Mouse (Mus musculus) heart, embryonic 13.5 days (tissue): ENCODE measurements around the gene Tmem198. TPM values are rescaled to one million over a fixed set of nuclear protein-coding genes. Genes with fewer than 3 reads are reported as not detected.

Experiments used
- ATAC-seq: fragments of 200-750 bp; cut with Nextera tagmentation; 2 replicates; pipeline ENCODE4 v1.8.0; 2017; ENCODE audit warnings: moderate TSS enrichment; ENCODE audit not compliant: insufficient number of reproducible peaks, low FRiP score, low TSS enrichment; ENCODE audit errors: extremely low read depth
- H3K27ac ChIP-seq: fragments of 300-500 bp; sonication (generic); replicated peaks from 2 replicates; pipeline ENCODE4 v1.5.1; 2015; ENCODE audit warnings: moderate library complexity, mild to moderate bottlenecking, inconsistent platforms
- H3K27me3 ChIP-seq: fragments of 300-500 bp; sonication (generic); replicated peaks from 2 replicates; pipeline ENCODE4 v1.6.1; 2015; ENCODE audit warnings: mild to moderate bottlenecking, inconsistent platforms
- H3K36me3 ChIP-seq: fragments of 300-500 bp; sonication (generic); 2 replicates; pipeline ENCODE4 v1.6.1; 2015; ENCODE audit warnings: mild to moderate bottlenecking, inconsistent platforms
- H3K4me1 ChIP-seq: fragments of 300-500 bp; sonication (generic); 2 replicates; pipeline ENCODE4 v1.6.1; 2015; ENCODE audit warnings: inconsistent platforms
- H3K4me2 ChIP-seq: fragments of 300-500 bp; sonication (generic); 2 replicates; pipeline ENCODE4 v1.6.1; 2015; ENCODE audit warnings: inconsistent platforms, mild to moderate bottlenecking, moderate library complexity
- H3K4me3 ChIP-seq: fragments of 300-500 bp; sonication (generic); 2 replicates; pipeline ENCODE4 v1.5.1; 2015; ENCODE audit warnings: moderate library complexity, mild to moderate bottlenecking, inconsistent platforms
- H3K9ac ChIP-seq: fragments of 300-500 bp; sonication (generic); 2 replicates; pipeline ENCODE4 v1.6.1; 2015; ENCODE audit warnings: inconsistent platforms, mild to moderate bottlenecking, moderate library complexity
- H3K9me3 ChIP-seq: fragments of 300-500 bp; sonication (generic); 2 replicates; pipeline ENCODE4 v1.6.1; 2016; ENCODE audit warnings: inconsistent platforms
- WGBS: fragments of 180-500 bp; shearing (Covaris S2); methylation state at CpG from one replicate; pipeline ENCODE4 v1.1.7; 2015; ENCODE audit warnings: mixed read lengths; 5-methylcytosine and 5-hydroxymethylcytosine counted together
- polyA plus RNA-seq: library from polyadenylated mRNA; unstranded; fragments of >200 nt; fragmentation: Nextera tagmentation; extraction: Ambion mirVana; gene quantifications from 2 replicates; pipeline ENCODE4 v1.2.1, GENCODE M21; 2015

The Tmem198 gene
- polyA plus RNA-seq, 1 experiment from 2014 or later = 0.49 TPM

- ATAC-seq = no peak
- Histone ChIP-seq H3K9me3 (no peaks in the 10 kb centered on the region), H3K27ac (peak overlapping the region; percentile 96), H3K4me2 (0 out of 2 replicates have a peak overlapping the region, but pooled peaks have one; percentile 10), H3K4me3 (no peak overlapping the region), H3K27me3 (no peaks in the 10 kb centered on the region), H3K4me1 (peaks cover 66% of the 10 kb centered on the region), H3K36me3 (peaks cover 4% of the 10 kb centered on the region; the same call in 1 of the 2 replicates), H3K9ac (peak overlapping the region; percentile 50; the same call in 1 of the 2 replicates)
- 42% methylated on average over 20 of the region's 20 CpGs for WGBS
Observed at GRCm38 (mm10) chr1:75509586-75509985, 30.3 kb downstream of the Tmem198 start.

- Histone ChIP-seq H3K36me3 (no peaks in the 10 kb centered on the region), H3K27ac (peak overlapping the region; percentile 96), H3K4me2 (peak overlapping the region; percentile 10; the same call in 1 of the 2 replicates), H3K9me3 (no peaks in the 10 kb centered on the region), H3K4me1 (peaks cover 65% of the 10 kb centered on the region), H3K9ac (0 out of 2 replicates have a peak overlapping the region, but pooled peaks have one; percentile 50), H3K27me3 (no peaks in the 10 kb centered on the region), H3K4me3 (no peak overlapping the region)
- WGBS = 48% methylated on average over 5 of the region's 5 CpGs
- ATAC-seq = no peak
Observed at GRCm38 (mm10) chr1:75510154-75510553, 30.8 kb downstream of the Tmem198 start.

- peaks cover 73% of the 10 kb centered on the region for H3K4me1 ChIP-seq
- peak overlapping the region; percentile 4 for H3K9ac ChIP-seq
- no peak overlapping the region for H3K4me3 ChIP-seq
- peak overlapping the region; percentile 96 for H3K27ac ChIP-seq
- H3K4me2 ChIP-seq = peak overlapping the region; percentile 4; the same call in 1 of the 2 replicates
- 26% methylated on average over 4 of the region's 4 CpGs for WGBS
- H3K9me3 ChIP-seq = no peaks in the 10 kb centered on the region
- peak; percentile 26; the same call in 1 of the 2 replicates for ATAC-seq
- H3K27me3 ChIP-seq = no peaks in the 10 kb centered on the region
- H3K36me3 ChIP-seq = no peaks in the 10 kb centered on the region
Observed at GRCm38 (mm10) chr1:75511437-75512210, 32.3 kb downstream of the Tmem198 start.

- 81% methylated on average over 3 of the region's 3 CpGs for WGBS
- H3K9me3 ChIP-seq = no peaks in the 10 kb centered on the region
- no peaks in the 10 kb centered on the region for H3K36me3 ChIP-seq
- no peak overlapping the region for H3K4me3 ChIP-seq
- no peak overlapping the region for H3K9ac ChIP-seq
- H3K27me3 ChIP-seq = no peaks in the 10 kb centered on the region
- H3K27ac ChIP-seq = peak overlapping the region; percentile 96
- H3K4me2 ChIP-seq = no peak overlapping the region
- no peak for ATAC-seq
- peaks cover 73% of the 10 kb centered on the region for H3K4me1 ChIP-seq
Observed at GRCm38 (mm10) chr1:75512550-75512949, 33.2 kb downstream of the Tmem198 start.

- no peak for ATAC-seq
- Histone ChIP-seq H3K27ac (peak overlapping the region; percentile 70), H3K36me3 (no peaks in the 10 kb centered on the region), H3K9me3 (no peaks in the 10 kb centered on the region), H3K4me3 (no peak overlapping the region), H3K4me2 (no peak overlapping the region), H3K9ac (0 out of 2 replicates have a peak overlapping the region, but pooled peaks have one; percentile 44), H3K4me1 (peaks cover 68% of the 10 kb centered on the region), H3K27me3 (no peaks in the 10 kb centered on the region)
- WGBS = 45% methylated on average over 15 of the region's 15 CpGs
Observed at GRCm38 (mm10) chr1:75516703-75517380, 37.5 kb downstream of the Tmem198 start.

GRCm38 (mm10) chr1:75517984-75518383 lies 38.7 kb downstream of the Tmem198 start:
- Histone ChIP-seq H3K4me3 (no peak overlapping the region), H3K27me3 (no peaks in the 10 kb centered on the region), H3K36me3 (no peaks in the 10 kb centered on the region), H3K4me2 (no peak overlapping the region), H3K9me3 (no peaks in the 10 kb centered on the region), H3K4me1 (peaks cover 63% of the 10 kb centered on the region), H3K27ac (peak overlapping the region; percentile 28; the same call in 1 of the 2 replicates), H3K9ac (no peak overlapping the region)
- 49% methylated on average over 4 of the region's 4 CpGs for WGBS
- ATAC-seq = no peak

GRCm38 (mm10) chr1:75518427-75518826 lies 39.1 kb downstream of the Tmem198 start:
- H3K4me3 ChIP-seq = no peak overlapping the region
- no peak overlapping the region for H3K9ac ChIP-seq
- peak overlapping the region; percentile 28; the same call in 1 of the 2 replicates for H3K27ac ChIP-seq
- no peaks in the 10 kb centered on the region for H3K27me3 ChIP-seq
- H3K36me3 ChIP-seq = no peaks in the 10 kb centered on the region
- peaks cover 59% of the 10 kb centered on the region for H3K4me1 ChIP-seq
- no peak overlapping the region for H3K4me2 ChIP-seq
- no peaks in the 10 kb centered on the region for H3K9me3 ChIP-seq
- no peak for ATAC-seq
- WGBS = 92% methylated on average over 4 of the region's 4 CpGs

GRCm38 (mm10) chr1:75519576-75519975 lies 40.2 kb downstream of the Tmem198 start:
- Histone ChIP-seq H3K4me1 (peaks cover 58% of the 10 kb centered on the region), H3K27ac (peak overlapping the region; percentile 99), H3K9ac (peak overlapping the region; percentile 57; the same call in 1 of the 2 replicates), H3K9me3 (no peaks in the 10 kb centered on the region), H3K4me2 (peak overlapping the region; percentile 18; the same call in 1 of the 2 replicates), H3K27me3 (no peaks in the 10 kb centered on the region), H3K4me3 (no peak overlapping the region), H3K36me3 (0 out of 2 replicates have a peak, but pooled peaks cover under 1% of the 10 kb centered on the region)
- WGBS = 51% methylated on average over 5 of the region's 5 CpGs
- no peak for ATAC-seq

GRCm38 (mm10) chr1:75521321-75522031 lies 42.1 kb downstream of the Tmem198 start, which contains the start of gene Stk11ip:
Gene Stk11ip (plus strand): TSS chr1:75521529.
- peak; percentile 90 for ATAC-seq
- no peaks in the 10 kb centered on the region for H3K9me3 ChIP-seq
- H3K4me2 ChIP-seq = peak within 1 kb of the TSS; percentile 80
- peaks cover 18% of the 10 kb centered on the region for H3K36me3 ChIP-seq
- no peaks in the 10 kb centered on the region for H3K27me3 ChIP-seq
- H3K4me1 ChIP-seq = peaks cover 45% of the 10 kb centered on the region
- peak within 1 kb of the TSS; percentile 99 for H3K27ac ChIP-seq
- under 1% methylated on average over 46 of the region's 46 CpGs for WGBS
- peak within 1 kb of the TSS; percentile 70 for H3K4me3 ChIP-seq
- H3K9ac ChIP-seq = peak within 1 kb of the TSS; percentile 78

- Histone ChIP-seq H3K4me1 (peaks cover 20% of the 10 kb centered on the region), H3K4me2 (no peak overlapping the region), H3K9me3 (no peaks in the 10 kb centered on the region), H3K9ac (0 out of 2 replicates have a peak overlapping the region, but pooled peaks have one; percentile 19), H3K36me3 (peaks cover 50% of the 10 kb centered on the region), H3K4me3 (no peak overlapping the region), H3K27me3 (no peaks in the 10 kb centered on the region), H3K27ac (no peak overlapping the region)
- WGBS = 81% methylated on average over 7 of the region's 7 CpGs
- ATAC-seq = no peak
Observed at GRCm38 (mm10) chr1:75524679-75525078, 45.3 kb downstream of the Tmem198 start.

GRCm38 (mm10) chr1:75530546-75530945 lies 51.2 kb downstream of the Tmem198 start:
- Histone ChIP-seq H3K4me3 (no peak overlapping the region), H3K9ac (no peak overlapping the region), H3K36me3 (peaks cover 84% of the 10 kb centered on the region), H3K27ac (no peak overlapping the region), H3K4me2 (no peak overlapping the region), H3K27me3 (no peaks in the 10 kb centered on the region), H3K4me1 (no peaks in the 10 kb centered on the region), H3K9me3 (no peaks in the 10 kb centered on the region)
- no peak for ATAC-seq
- WGBS = 62% methylated on average over 4 of the region's 4 CpGs
